Mouse (Mus musculus): ENCODE results near the gene 4931422A03Rik. TPM values are rescaled to one million over a fixed set of nuclear protein-coding genes. Genes with fewer than 3 reads are reported as not detected.

Gene 4931422A03Rik
- polyA plus RNA-seq, 1 experiment: not detected

- no peak overlapping the region for H3K9ac ChIP-seq (ENCODE audit: low read depth, poor library complexity, severe bottlenecking)
- H3K27me3 ChIP-seq (ENCODE audit: control insufficient read depth, insufficient read depth, low read length, poor library complexity, severe bottlenecking): no peaks in the 10 kb centered on the region
- H3K36me3 ChIP-seq (ENCODE audit: control insufficient read depth, insufficient read depth, low read length, poor library complexity, severe bottlenecking): no peaks in the 10 kb centered on the region
- no peaks in the 10 kb centered on the region for H3K9me3 ChIP-seq (replicated peaks; ENCODE audit: control insufficient read depth, insufficient read depth, low read length, poor library complexity, severe bottlenecking)
- no peak overlapping the region for H3K27ac ChIP-seq (ENCODE audit: insufficient read depth, low read length)
- H3K4me3 ChIP-seq (ENCODE audit: low read depth, low read length): no peak overlapping the region
- no peak for TF ChIP-seq EP300 (IDR thresholded peaks at IDR 0.05; ENCODE audit: insufficient read depth, low read depth, low read length)
- TF ChIP-seq POLR2A (IDR thresholded peaks at IDR 0.05; ENCODE audit: insufficient read depth, low read length): no peak
- TF ChIP-seq CTCF (IDR thresholded peaks at IDR 0.05; ENCODE audit: low read depth, low read length): no peak
- H3K4me1 ChIP-seq (ENCODE audit: control insufficient read depth, insufficient read depth, low read length): no peaks in the 10 kb centered on the region
These were observed 68.6 kb downstream of the 4931422A03Rik start for GRCm38 (mm10) chr2:103959574-103959973.

DNA sequence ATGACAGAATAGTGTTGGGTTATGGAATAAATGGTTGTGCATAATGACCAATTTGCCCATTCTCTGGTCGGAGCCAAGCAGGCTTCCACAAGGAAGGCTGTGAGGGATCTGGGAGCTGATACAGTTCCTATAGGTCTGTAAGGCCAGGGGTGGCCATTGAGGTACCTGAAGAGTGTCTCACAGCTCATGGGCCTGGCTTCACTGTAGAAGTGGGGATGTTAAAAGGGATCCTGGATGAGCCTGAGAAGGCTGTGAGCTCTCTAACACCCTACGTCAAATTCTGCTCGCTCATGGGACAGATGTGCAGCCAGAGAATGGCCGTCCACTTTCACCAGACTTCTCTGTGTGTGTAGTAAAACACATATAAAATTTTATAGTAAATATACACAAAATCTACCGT is 69.1 kb downstream of the 4931422A03Rik start:
- H3K4me1 ChIP-seq (ENCODE audit: control insufficient read depth, insufficient read depth, low read length): no peaks in the 10 kb centered on the region
- no peak overlapping the region for H3K4me3 ChIP-seq (ENCODE audit: low read depth, low read length)
- no peaks in the 10 kb centered on the region for H3K9me3 ChIP-seq (replicated peaks; ENCODE audit: control insufficient read depth, insufficient read depth, low read length, poor library complexity, severe bottlenecking)
- no peaks in the 10 kb centered on the region for H3K27me3 ChIP-seq (ENCODE audit: control insufficient read depth, insufficient read depth, low read length, poor library complexity, severe bottlenecking)
- no peak overlapping the region for H3K27ac ChIP-seq (ENCODE audit: insufficient read depth, low read length)
- no peak overlapping the region for H3K9ac ChIP-seq (ENCODE audit: low read depth, poor library complexity, severe bottlenecking)
- no peaks in the 10 kb centered on the region for H3K36me3 ChIP-seq (ENCODE audit: control insufficient read depth, insufficient read depth, low read length, poor library complexity, severe bottlenecking)
- TF ChIP-seq POLR2A (IDR thresholded peaks at IDR 0.05; ENCODE audit: insufficient read depth, low read length) (no peak), EP300 (IDR thresholded peaks at IDR 0.05; ENCODE audit: insufficient read depth, low read depth, low read length) (no peak), CTCF (IDR thresholded peaks at IDR 0.05; ENCODE audit: low read depth, low read length) (no peak)

GRCm38 (mm10) chr2:103958634-103959033 is 69.5 kb downstream of the 4931422A03Rik start:
- Histone ChIP-seq H3K4me3 (ENCODE audit: low read depth, low read length) (no peak overlapping the region), H3K36me3 (ENCODE audit: control insufficient read depth, insufficient read depth, low read length, poor library complexity, severe bottlenecking) (no peaks in the 10 kb centered on the region), H3K9ac (ENCODE audit: low read depth, poor library complexity, severe bottlenecking) (no peak overlapping the region), H3K9me3 (replicated peaks; ENCODE audit: control insufficient read depth, insufficient read depth, low read length, poor library complexity, severe bottlenecking) (no peaks in the 10 kb centered on the region), H3K4me1 (ENCODE audit: control insufficient read depth, insufficient read depth, low read length) (no peaks in the 10 kb centered on the region), H3K27me3 (ENCODE audit: control insufficient read depth, insufficient read depth, low read length, poor library complexity, severe bottlenecking) (no peaks in the 10 kb centered on the region), H3K27ac (ENCODE audit: insufficient read depth, low read length) (no peak overlapping the region)
- TF ChIP-seq CTCF (IDR thresholded peaks at IDR 0.05; ENCODE audit: low read depth, low read length): no peak
- no peak for TF ChIP-seq POLR2A (IDR thresholded peaks at IDR 0.05; ENCODE audit: insufficient read depth, low read length)
- TF ChIP-seq EP300 (IDR thresholded peaks at IDR 0.05; ENCODE audit: insufficient read depth, low read depth, low read length): no peak

DNA sequence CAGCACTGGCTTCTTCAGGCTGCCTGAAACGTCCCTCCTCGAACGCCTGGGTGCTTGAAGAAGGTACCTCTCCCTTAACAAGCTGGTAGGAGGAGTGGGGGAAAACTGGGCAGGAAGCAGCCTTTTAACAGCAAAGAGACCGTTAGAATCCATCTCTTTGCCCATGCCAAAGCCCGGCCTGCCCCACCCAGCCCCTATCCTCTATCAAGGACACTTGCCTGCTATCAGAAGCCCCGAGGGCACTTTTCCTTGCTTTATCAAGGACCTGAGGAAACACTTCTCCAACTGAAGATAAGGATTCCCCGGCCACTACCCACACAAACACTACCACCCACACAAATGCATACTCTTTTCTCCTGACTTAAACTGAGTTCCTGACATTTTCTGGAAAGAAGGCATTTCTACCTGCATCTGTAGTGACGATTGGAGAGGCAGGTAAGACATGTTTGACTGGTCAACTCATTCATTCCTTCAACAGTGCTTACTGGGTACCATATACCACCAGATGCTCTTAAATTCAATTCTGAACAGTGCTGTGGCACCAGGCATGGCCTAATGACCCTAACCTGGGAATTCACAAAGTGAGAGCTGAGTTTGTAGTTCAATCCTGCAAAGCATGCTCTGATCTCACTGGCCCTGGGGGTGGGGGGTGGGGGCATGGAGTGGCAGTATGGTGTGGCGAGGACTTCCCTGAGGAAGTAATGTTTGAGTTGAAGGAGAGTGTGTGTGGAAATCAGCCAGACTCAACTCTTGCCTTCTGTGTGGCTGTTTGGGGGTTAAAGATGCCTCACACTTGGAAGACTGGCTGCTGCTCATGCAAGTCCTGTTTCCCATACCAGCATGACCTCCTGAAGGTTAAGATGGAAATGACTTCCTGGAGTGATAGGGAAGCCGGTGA is 70.3 kb downstream of the 4931422A03Rik start, which contains the start of gene Lmo2:
Gene Lmo2 (plus strand): TSS at position 338 of the 898 bp plus-strand sequence.
- Histone ChIP-seq H3K27me3 (ENCODE audit: control insufficient read depth, insufficient read depth, low read length, poor library complexity, severe bottlenecking) (no peaks in the 10 kb centered on the region), H3K27ac (ENCODE audit: insufficient read depth, low read length) (no peak within 1 kb of the TSS), H3K9ac (ENCODE audit: low read depth, poor library complexity, severe bottlenecking) (no peak within 1 kb of the TSS), H3K4me1 (ENCODE audit: control insufficient read depth, insufficient read depth, low read length) (no peaks in the 10 kb centered on the region), H3K9me3 (replicated peaks; ENCODE audit: control insufficient read depth, insufficient read depth, low read length, poor library complexity, severe bottlenecking) (no peaks in the 10 kb centered on the region), H3K4me3 (ENCODE audit: low read depth, low read length) (no peak within 1 kb of the TSS), H3K36me3 (ENCODE audit: control insufficient read depth, insufficient read depth, low read length, poor library complexity, severe bottlenecking) (no peaks in the 10 kb centered on the region)
- TF ChIP-seq POLR2A (IDR thresholded peaks at IDR 0.05; ENCODE audit: insufficient read depth, low read length) (no peak), CTCF (IDR thresholded peaks at IDR 0.05; ENCODE audit: low read depth, low read length) (no peak), EP300 (IDR thresholded peaks at IDR 0.05; ENCODE audit: insufficient read depth, low read depth, low read length) (no peak)

- Histone ChIP-seq H3K36me3 (ENCODE audit: control insufficient read depth, insufficient read depth, low read length, poor library complexity, severe bottlenecking) (no peaks in the 10 kb centered on the region), H3K27ac (ENCODE audit: insufficient read depth, low read length) (no peak overlapping the region)
- TF ChIP-seq CTCF (IDR thresholded peaks at IDR 0.05; ENCODE audit: low read depth, low read length) (no peak), POLR2A (IDR thresholded peaks at IDR 0.05; ENCODE audit: insufficient read depth, low read length) (no peak), EP300 (IDR thresholded peaks at IDR 0.05; ENCODE audit: insufficient read depth, low read depth, low read length) (no peak)
These were observed 71.3 kb downstream of the 4931422A03Rik start for GRCm38 (mm10) chr2:103956867-103957266.

DNA sequence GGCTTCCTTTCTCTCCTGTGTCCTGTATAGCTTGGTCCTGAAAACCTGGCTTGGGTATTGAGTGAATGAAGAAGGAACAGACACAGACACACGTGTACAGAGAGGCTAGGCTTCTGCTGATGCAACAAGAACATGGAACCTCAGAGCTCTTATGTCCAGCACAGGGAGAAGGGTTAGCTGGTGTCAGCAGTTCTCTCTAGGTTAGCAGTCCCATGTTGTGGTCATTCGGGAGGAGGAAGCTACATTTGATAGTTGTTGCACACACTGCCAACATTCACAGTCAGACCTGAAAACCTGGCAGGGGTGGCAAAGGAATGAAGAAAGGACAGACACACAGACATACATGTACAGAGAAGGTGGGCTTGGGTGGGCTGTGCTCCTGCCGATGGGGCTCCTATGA is 72.4 kb downstream of the 4931422A03Rik start:
- no peak overlapping the region for H3K9ac ChIP-seq (ENCODE audit: low read depth, poor library complexity, severe bottlenecking)
- no peak overlapping the region for H3K27ac ChIP-seq (ENCODE audit: insufficient read depth, low read length)
- no peak overlapping the region for H3K4me3 ChIP-seq (ENCODE audit: low read depth, low read length)
- no peak for TF ChIP-seq CTCF (IDR thresholded peaks at IDR 0.05; ENCODE audit: low read depth, low read length)
- no peak for TF ChIP-seq POLR2A (IDR thresholded peaks at IDR 0.05; ENCODE audit: insufficient read depth, low read length)
- no peaks in the 10 kb centered on the region for H3K27me3 ChIP-seq (ENCODE audit: control insufficient read depth, insufficient read depth, low read length, poor library complexity, severe bottlenecking)
- H3K4me1 ChIP-seq (ENCODE audit: control insufficient read depth, insufficient read depth, low read length): no peaks in the 10 kb centered on the region
- H3K36me3 ChIP-seq (ENCODE audit: control insufficient read depth, insufficient read depth, low read length, poor library complexity, severe bottlenecking): no peaks in the 10 kb centered on the region
- H3K9me3 ChIP-seq (replicated peaks; ENCODE audit: control insufficient read depth, insufficient read depth, low read length, poor library complexity, severe bottlenecking): no peaks in the 10 kb centered on the region

More at GRCm38 (mm10) chr2:103956867-103957266, 71.3 kb downstream of the 4931422A03Rik start:
- Histone ChIP-seq H3K27me3 (ENCODE audit: control insufficient read depth, insufficient read depth, low read length, poor library complexity, severe bottlenecking) (no peaks in the 10 kb centered on the region), H3K9me3 (replicated peaks; ENCODE audit: control insufficient read depth, insufficient read depth, low read length, poor library complexity, severe bottlenecking) (no peaks in the 10 kb centered on the region), H3K9ac (ENCODE audit: low read depth, poor library complexity, severe bottlenecking) (no peak overlapping the region), H3K4me3 (ENCODE audit: low read depth, low read length) (no peak overlapping the region), H3K4me1 (ENCODE audit: control insufficient read depth, insufficient read depth, low read length) (no peaks in the 10 kb centered on the region)
